Mouse (Mus musculus) cerebellum, postnatal 25 days (tissue): Measurements from ENCODE around the gene Cd200.
A peak's percentile ranks its signal among the peaks of the same experiment; 100 is the strongest.
"Not testable (repeated sequence)": the region's sequence is repeated elsewhere in the genome, so short reads cannot be mapped to it uniquely, and the experiment has no call there.

Experiments
- DNase-seq, 2 experiments: peaks; one replicate each; pipeline ENCODE4 v3.0.0; 2021; ENCODE audit warnings: mixed read lengths in 2 of 2

Cd200 gene

GRCm38 (mm10) chr16:45377332-45377731, 31.5 kb downstream of the Cd200 start:
- DNase-seq = no peak

GRCm38 (mm10) chr16:45376812-45377211, 32.0 kb downstream of the Cd200 start:
- no peak for DNase-seq

- peak; percentile 18 to 47 for DNase-seq
Observed at GRCm38 (mm10) chr16:45376294-45376693, 32.6 kb downstream of the Cd200 start.

- no peak for DNase-seq
Observed at GRCm38 (mm10) chr16:45375506-45376225, 33.2 kb downstream of the Cd200 start.

- DNase-seq = no peak
Observed at GRCm38 (mm10) chr16:45374074-45374473, 34.8 kb downstream of the Cd200 start.

- DNase-seq = no peak
Observed at GRCm38 (mm10) chr16:45371076-45371475, 37.8 kb downstream of the Cd200 start.

GRCm38 (mm10) chr16:45369285-45369965, 39.4 kb downstream of the Cd200 start:
- DNase-seq = no peak

- DNase-seq = no peak
Observed at GRCm38 (mm10) chr16:45366111-45366510, 42.7 kb downstream of the Cd200 start.

- DNase-seq = no peak
Observed at GRCm38 (mm10) chr16:45365353-45365752, 43.5 kb downstream of the Cd200 start.

- DNase-seq = no peak
Observed at GRCm38 (mm10) chr16:45364627-45365026, 44.2 kb downstream of the Cd200 start.

- no peak for DNase-seq
Observed at GRCm38 (mm10) chr16:45363480-45364045, 45.3 kb downstream of the Cd200 start.

- no peak for DNase-seq
Observed at GRCm38 (mm10) chr16:45361450-45361849, 47.4 kb downstream of the Cd200 start.

- not testable (repeated sequence) for DNase-seq
Observed at GRCm38 (mm10) chr16:45358441-45358840, 50.4 kb downstream of the Cd200 start.

- DNase-seq = no peak
Observed at GRCm38 (mm10) chr16:45357134-45357533, 51.7 kb downstream of the Cd200 start.

- peak in 1 of 2 experiments; percentile 13 for DNase-seq
Observed at GRCm38 (mm10) chr16:45352875-45353274, 56.0 kb downstream of the Cd200 start.

GRCm38 (mm10) chr16:45350767-45351166, 58.1 kb downstream of the Cd200 start:
- no peak for DNase-seq

GRCm38 (mm10) chr16:45349523-45350298, 59.1 kb downstream of the Cd200 start:
- no peak for DNase-seq

GRCm38 (mm10) chr16:45348238-45348637, 60.6 kb downstream of the Cd200 start:
- DNase-seq = not testable (repeated sequence)

GRCm38 (mm10) chr16:45346930-45347387, 61.9 kb downstream of the Cd200 start:
- DNase-seq = no peak

- no peak for DNase-seq
Observed at GRCm38 (mm10) chr16:45346367-45346766, 62.5 kb downstream of the Cd200 start.

- DNase-seq = no peak
Observed at GRCm38 (mm10) chr16:45344879-45345278, 64.0 kb downstream of the Cd200 start.

- no peak for DNase-seq
Observed at GRCm38 (mm10) chr16:45336478-45336877, 72.4 kb downstream of the Cd200 start.

GRCm38 (mm10) chr16:45334891-45335290, 74.0 kb downstream of the Cd200 start:
- DNase-seq = no peak
